Mouse (Mus musculus): ENCODE measurements around the gene F3. TPM values are rescaled to one million over a fixed set of nuclear protein-coding genes. Genes with fewer than 3 reads are reported as not detected.

Gene F3
- total RNA-seq, 1 experiment: 57.8 TPM

DNA sequence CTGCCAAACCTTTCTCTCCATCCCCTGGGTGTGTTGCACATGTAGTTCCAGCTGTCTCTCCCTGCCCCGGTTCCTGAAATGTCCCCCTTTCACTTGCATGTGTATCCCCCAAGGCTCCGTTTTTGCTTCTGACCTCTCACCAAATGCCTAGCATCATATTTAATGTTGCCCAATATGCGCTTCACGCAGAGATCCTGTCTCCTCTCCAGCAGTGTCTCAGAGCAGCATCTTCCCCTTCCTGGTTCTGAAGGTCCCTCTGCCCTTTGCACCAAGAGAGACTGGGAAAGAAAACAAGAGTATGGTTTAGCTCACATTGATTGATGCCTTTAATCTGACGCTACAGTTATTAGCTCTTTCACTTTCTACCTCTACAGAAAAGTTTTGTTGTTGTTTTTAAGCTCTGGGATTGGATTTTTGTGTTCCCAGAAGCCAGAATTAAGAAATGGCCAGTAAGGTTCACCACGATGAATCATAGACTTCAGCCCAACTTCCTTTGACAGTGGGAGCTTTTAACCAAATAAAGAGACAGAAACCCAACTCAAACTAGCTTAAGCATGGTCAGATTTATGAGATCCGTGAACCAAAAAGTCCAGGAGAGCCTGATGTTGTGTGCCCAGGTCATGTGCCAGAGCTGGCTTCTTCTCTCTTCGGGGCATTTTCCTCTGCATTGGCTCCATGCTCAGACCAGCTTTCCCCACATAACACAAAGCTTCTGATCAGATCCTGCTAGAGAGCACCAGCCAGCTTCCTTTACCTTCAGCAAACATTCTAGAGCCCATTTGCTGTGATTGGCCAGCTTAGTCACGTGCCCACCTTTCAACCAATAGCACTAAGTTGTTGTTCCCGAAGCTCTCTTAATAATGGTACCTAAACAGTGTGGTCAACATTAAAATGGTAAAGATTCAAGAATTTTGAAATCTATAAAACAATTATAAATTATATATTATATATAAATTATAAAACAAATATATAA lies 40.6 kb upstream of the F3 start:
- Histone ChIP-seq H3K9me3 (ENCODE audit: control insufficient read depth, insufficient read depth, low read depth, low read length) (no peaks in the 10 kb centered on the region), H3K36me3 (ENCODE audit: control insufficient read depth, insufficient read depth, low read length, poor library complexity, severe bottlenecking) (no peaks in the 10 kb centered on the region), H3K4me3 (ENCODE audit: insufficient read depth in 1 of 2, low read depth in 1 of 2, low read length in 2 of 2, poor library complexity in 1 of 2, severe bottlenecking in 1 of 2) (no peak overlapping the region), H3K27ac (ENCODE audit: insufficient read depth, low read depth, low read length, poor library complexity, severe bottlenecking) (no peak overlapping the region), H3K9ac (ENCODE audit: insufficient read depth, low read depth, low read length, poor library complexity, severe bottlenecking) (no peak overlapping the region), H3K4me1 (ENCODE audit: control insufficient read depth in 2 of 2, insufficient read depth in 2 of 2, low read length in 2 of 2, poor library complexity in 1 of 2) (no peaks in the 10 kb centered on the region)
- in situ Hi-C loops (cut with MboI; ENCODE audit: low sequenced_read_pairs in 2 of 2, unreplicated experiment in 2 of 2): no loop called here
- TF ChIP-seq HCFC1 (IDR thresholded peaks at IDR 0.05; ENCODE audit: borderline replicate concordance, insufficient read depth, low read length) (no peak), ZC3H11A (IDR thresholded peaks at IDR 0.05; ENCODE audit: borderline replicate concordance, low read depth, low read length) (no peak), ZNF384 (IDR thresholded peaks at IDR 0.05; ENCODE audit: low read depth, low read length) (no peak), MAFK (IDR thresholded peaks at IDR 0.05; ENCODE audit: insufficient read depth, low read depth, low read length) (no peak), CHD2 (IDR thresholded peaks at IDR 0.05; ENCODE audit: low read depth, low read length) (no peak)
- no peak for DNase-seq (ENCODE audit: low read depth, low spot score)

GRCm38 (mm10) chr3:121684552-121684951 lies 38.8 kb upstream of the F3 start:
- in situ Hi-C loops (cut with MboI; ENCODE audit: low sequenced_read_pairs in 2 of 2, unreplicated experiment in 2 of 2): no loop called here
- TF ChIP-seq HCFC1 (IDR thresholded peaks at IDR 0.05; ENCODE audit: borderline replicate concordance, insufficient read depth, low read length): no peak
- TF ChIP-seq ZNF384 (IDR thresholded peaks at IDR 0.05; ENCODE audit: low read depth, low read length): no peak
- TF ChIP-seq CHD2 (IDR thresholded peaks at IDR 0.05; ENCODE audit: low read depth, low read length): no peak
- TF ChIP-seq ZC3H11A (IDR thresholded peaks at IDR 0.05; ENCODE audit: borderline replicate concordance, low read depth, low read length): no peak
- TF ChIP-seq MAFK (IDR thresholded peaks at IDR 0.05; ENCODE audit: insufficient read depth, low read depth, low read length): no peak
- Histone ChIP-seq H3K4me3 (ENCODE audit: insufficient read depth in 1 of 2, low read depth in 1 of 2, low read length in 2 of 2, poor library complexity in 1 of 2, severe bottlenecking in 1 of 2) (no peak overlapping the region), H3K36me3 (ENCODE audit: control insufficient read depth, insufficient read depth, low read length, poor library complexity, severe bottlenecking) (no peaks in the 10 kb centered on the region), H3K9ac (ENCODE audit: insufficient read depth, low read depth, low read length, poor library complexity, severe bottlenecking) (no peak overlapping the region), H3K27ac (ENCODE audit: insufficient read depth, low read depth, low read length, poor library complexity, severe bottlenecking) (no peak overlapping the region), H3K9me3 (ENCODE audit: control insufficient read depth, insufficient read depth, low read depth, low read length) (no peaks in the 10 kb centered on the region), H3K4me1 (ENCODE audit: control insufficient read depth in 2 of 2, insufficient read depth in 2 of 2, low read length in 2 of 2, poor library complexity in 1 of 2) (no peaks in the 10 kb centered on the region)
- no peak for DNase-seq (ENCODE audit: low read depth, low spot score)

- Histone ChIP-seq H3K9me3 (ENCODE audit: control insufficient read depth, insufficient read depth, low read depth, low read length) (no peaks in the 10 kb centered on the region), H3K27ac (ENCODE audit: insufficient read depth, low read depth, low read length, poor library complexity, severe bottlenecking) (no peak overlapping the region), H3K4me1 (ENCODE audit: control insufficient read depth in 2 of 2, insufficient read depth in 2 of 2, low read length in 2 of 2, poor library complexity in 1 of 2) (no peaks in the 10 kb centered on the region), H3K36me3 (ENCODE audit: control insufficient read depth, insufficient read depth, low read length, poor library complexity, severe bottlenecking) (no peaks in the 10 kb centered on the region), H3K4me3 (ENCODE audit: insufficient read depth in 1 of 2, low read depth in 1 of 2, low read length in 2 of 2, poor library complexity in 1 of 2, severe bottlenecking in 1 of 2) (no peak overlapping the region), H3K9ac (ENCODE audit: insufficient read depth, low read depth, low read length, poor library complexity, severe bottlenecking) (no peak overlapping the region)
- DNase-seq (ENCODE audit: low read depth, low spot score): no peak
- TF ChIP-seq ZNF384 (IDR thresholded peaks at IDR 0.05; ENCODE audit: low read depth, low read length): no peak
- TF ChIP-seq CHD2 (IDR thresholded peaks at IDR 0.05; ENCODE audit: low read depth, low read length): no peak
- no peak for TF ChIP-seq ZC3H11A (IDR thresholded peaks at IDR 0.05; ENCODE audit: borderline replicate concordance, low read depth, low read length)
- TF ChIP-seq MAFK (IDR thresholded peaks at IDR 0.05; ENCODE audit: insufficient read depth, low read depth, low read length): no peak
- no peak for TF ChIP-seq HCFC1 (IDR thresholded peaks at IDR 0.05; ENCODE audit: borderline replicate concordance, insufficient read depth, low read length)
- in situ Hi-C loops (cut with MboI; ENCODE audit: low sequenced_read_pairs in 2 of 2, unreplicated experiment in 2 of 2): no loop called here
These were observed 38.4 kb upstream of the F3 start for GRCm38 (mm10) chr3:121684963-121685362.

DNA sequence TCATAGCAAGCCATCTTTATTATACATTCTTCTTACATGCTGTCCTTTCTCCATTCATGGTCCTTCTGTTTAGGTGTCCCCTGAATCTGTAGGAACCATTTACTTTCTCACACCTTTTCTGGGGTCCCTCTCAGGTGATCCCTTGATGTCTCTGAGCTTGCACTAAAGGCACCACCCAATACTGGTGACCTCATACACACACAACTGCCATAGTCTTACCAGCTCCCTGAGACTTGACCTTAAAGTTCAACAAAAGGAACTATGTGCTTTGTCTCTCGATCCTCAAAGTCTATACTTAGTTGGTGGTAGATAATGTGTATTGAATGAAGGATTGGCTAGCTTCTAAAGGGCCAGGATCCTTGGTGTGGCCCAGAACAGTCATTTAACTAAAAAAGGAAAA lies 37.4 kb upstream of the F3 start:
- Histone ChIP-seq H3K27ac (ENCODE audit: insufficient read depth, low read depth, low read length, poor library complexity, severe bottlenecking) (no peak overlapping the region), H3K4me1 (ENCODE audit: control insufficient read depth in 2 of 2, insufficient read depth in 2 of 2, low read length in 2 of 2, poor library complexity in 1 of 2) (no peaks in the 10 kb centered on the region), H3K9ac (ENCODE audit: insufficient read depth, low read depth, low read length, poor library complexity, severe bottlenecking) (no peak overlapping the region), H3K9me3 (ENCODE audit: control insufficient read depth, insufficient read depth, low read depth, low read length) (no peaks in the 10 kb centered on the region), H3K4me3 (ENCODE audit: insufficient read depth in 1 of 2, low read depth in 1 of 2, low read length in 2 of 2, poor library complexity in 1 of 2, severe bottlenecking in 1 of 2) (no peak overlapping the region), H3K36me3 (ENCODE audit: control insufficient read depth, insufficient read depth, low read length, poor library complexity, severe bottlenecking) (no peaks in the 10 kb centered on the region)
- no peak for DNase-seq (ENCODE audit: low read depth, low spot score)
- TF ChIP-seq HCFC1 (IDR thresholded peaks at IDR 0.05; ENCODE audit: borderline replicate concordance, insufficient read depth, low read length) (no peak), ZNF384 (IDR thresholded peaks at IDR 0.05; ENCODE audit: low read depth, low read length) (no peak), MAFK (IDR thresholded peaks at IDR 0.05; ENCODE audit: insufficient read depth, low read depth, low read length) (no peak), CHD2 (IDR thresholded peaks at IDR 0.05; ENCODE audit: low read depth, low read length) (no peak), ZC3H11A (IDR thresholded peaks at IDR 0.05; ENCODE audit: borderline replicate concordance, low read depth, low read length) (no peak)
- in situ Hi-C loops (cut with MboI; ENCODE audit: low sequenced_read_pairs in 2 of 2, unreplicated experiment in 2 of 2): no loop called here
